Mouse (Mus musculus): ENCODE data around the gene Xylt2. TPM values are rescaled to one million over a fixed set of nuclear protein-coding genes. Genes with fewer than 3 reads are reported as not detected.
A peak's percentile ranks its signal among the peaks of the same experiment; 100 is the strongest.

Gene Xylt2
- total RNA-seq (2018; cell fraction: chromatin; rRNA removed): 100 to 1,000 TPM; 131 to 694 (median 376) TPM
- 100 to 1,000 TPM in 16 of 26 experiments, 10 to 100 TPM in 10; 58.5 to 226 (median 116) TPM for total RNA-seq (2018; cell fraction: cytosol; rRNA removed)
- 100 to 1,000 TPM; 141 to 673 (median 328) TPM for total RNA-seq (2018; cell fraction: nucleus; rRNA removed)
- 65.3 to 164 TPM (median 81.4 TPM) in 3 replicates for polyA plus RNA-seq (2018)

DNA sequence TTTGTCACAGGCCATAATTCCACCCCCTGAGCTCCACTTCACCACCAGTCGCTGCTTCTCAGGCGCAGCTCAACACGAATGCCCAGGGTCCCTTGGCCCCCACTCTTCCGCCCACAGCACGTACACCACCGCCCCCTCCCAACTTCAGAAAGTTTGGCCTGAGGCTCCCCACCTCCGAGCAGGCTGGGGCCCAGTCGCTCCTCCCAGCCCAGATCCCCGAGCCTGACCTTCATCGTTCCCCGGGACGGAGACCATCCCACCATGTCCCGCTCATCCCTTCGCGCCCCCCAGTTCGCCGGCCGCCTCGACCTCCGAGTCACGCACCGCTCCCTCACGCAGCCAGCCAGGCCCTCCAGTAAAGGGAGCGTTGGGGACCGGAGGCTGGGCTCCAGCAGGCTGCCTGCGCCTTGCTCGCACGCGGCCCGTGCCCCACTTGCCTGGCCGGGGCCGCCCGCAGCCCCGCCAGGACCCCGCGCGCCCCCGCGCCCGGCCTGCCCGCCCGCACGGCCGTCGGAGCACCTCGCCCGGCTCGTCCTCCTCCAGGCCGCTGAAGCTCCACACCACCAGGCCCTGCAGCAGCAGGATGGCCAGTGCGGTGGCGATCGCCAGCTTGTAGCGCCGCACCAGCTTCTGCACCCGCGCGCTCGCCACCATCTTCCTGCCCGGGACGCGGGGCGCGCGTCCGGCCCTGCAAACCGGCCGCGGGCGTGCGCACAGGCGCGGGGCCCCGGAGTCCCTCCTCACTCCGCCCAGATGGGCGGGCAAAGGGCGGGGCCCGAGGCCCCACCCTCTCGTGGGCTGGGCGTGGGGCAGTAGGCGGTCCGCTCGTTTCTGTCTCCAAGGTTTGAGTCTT is at the start of gene Xylt2:
Gene Xylt2, minus strand, starts transcription at position 762 of the 853 bp plus-strand sequence.
- peaks cover 1% of the 10 kb centered on the region; the same call in 1 of the 2 replicates for H3K36me3 ChIP-seq (ENCODE audit: inconsistent target)
- H3K27ac ChIP-seq: peak within 1 kb of the TSS; percentile 55
- WGBS (ENCODE audit: missing documents): under 1% methylated on average over 82 of the region's 82 CpGs
- peak within 1 kb of the TSS; percentile 77 for H3K4me3 ChIP-seq (ENCODE audit: inconsistent target)
- H3K79me2 ChIP-seq (ENCODE audit: inconsistent target): peaks cover 55% of the 10 kb centered on the region

DNA sequence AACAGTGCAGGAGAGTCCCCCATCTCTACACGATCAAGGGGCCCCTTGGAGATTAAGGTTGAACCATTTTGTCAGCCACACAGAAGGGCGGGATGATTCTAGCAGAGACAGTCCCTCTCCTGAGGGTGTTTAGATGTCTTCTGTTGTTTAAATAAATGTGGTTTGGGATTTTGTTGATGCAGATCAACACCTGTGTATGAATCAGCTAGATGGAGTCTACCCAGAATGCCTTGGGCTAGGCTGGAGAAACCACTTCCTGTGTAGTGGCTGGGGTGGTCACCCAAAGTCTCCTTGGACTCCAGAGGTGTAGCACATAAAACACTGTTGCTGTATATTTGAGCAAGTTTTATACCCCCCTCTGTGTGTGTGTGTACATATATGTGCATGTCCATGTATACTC is 41.9 kb upstream of the Xylt2 start:
- Histone ChIP-seq H3K79me2 (ENCODE audit: inconsistent target) (no peaks in the 10 kb centered on the region), H3K36me3 (ENCODE audit: inconsistent target) (no peaks in the 10 kb centered on the region), H3K27ac (no peak overlapping the region), H3K4me3 (ENCODE audit: inconsistent target) (no peak overlapping the region)
- whole genome bisulfite sequencing (ENCODE audit: missing documents): 76% methylated on average over 2 of the region's 2 CpGs

GRCm38 (mm10) chr11:94718113-94718909 is 41.0 kb upstream of the Xylt2 start:
- 80% methylated on average over 7 of the region's 7 CpGs for WGBS (ENCODE audit: missing documents)
- H3K36me3 ChIP-seq (ENCODE audit: inconsistent target): no peaks in the 10 kb centered on the region

DNA sequence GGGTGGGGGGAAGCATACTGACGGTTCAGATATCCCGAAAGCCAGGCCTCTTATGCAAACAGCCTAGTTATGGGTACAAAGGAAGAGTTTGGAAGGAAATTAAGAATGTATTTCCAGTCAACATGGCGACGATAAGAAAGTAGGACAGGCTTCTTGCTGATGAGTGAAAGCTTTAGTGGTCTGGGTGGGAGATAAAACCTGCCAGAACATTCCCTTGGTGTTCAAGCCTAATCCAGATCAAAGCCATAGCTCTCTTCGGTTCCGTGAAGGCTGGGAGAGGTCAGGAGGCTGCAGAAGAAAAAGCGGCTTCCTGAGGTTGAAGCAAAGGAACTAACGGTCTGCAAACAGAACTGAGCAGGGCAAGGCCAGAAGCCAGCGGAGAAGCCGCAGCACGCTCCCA is 39.9 kb upstream of the Xylt2 start:
- H3K36me3 ChIP-seq (ENCODE audit: inconsistent target): no peaks in the 10 kb centered on the region
- WGBS (ENCODE audit: missing documents): 88% methylated on average over 11 of the region's 11 CpGs
- no peak overlapping the region for H3K27ac ChIP-seq
- H3K4me3 ChIP-seq (ENCODE audit: inconsistent target): no peak overlapping the region
- H3K79me2 ChIP-seq (ENCODE audit: inconsistent target): no peaks in the 10 kb centered on the region

More at GRCm38 (mm10) chr11:94718113-94718909, 41.0 kb upstream of the Xylt2 start:
- Histone ChIP-seq H3K79me2 (ENCODE audit: inconsistent target) (no peaks in the 10 kb centered on the region), H3K4me3 (ENCODE audit: inconsistent target) (no peak overlapping the region), H3K27ac (no peak overlapping the region)

GRCm38 (mm10) chr11:94716754-94717153 is 39.4 kb upstream of the Xylt2 start:
- Histone ChIP-seq H3K4me3 (ENCODE audit: inconsistent target) (no peak overlapping the region), H3K36me3 (ENCODE audit: inconsistent target) (no peaks in the 10 kb centered on the region), H3K79me2 (ENCODE audit: inconsistent target) (no peaks in the 10 kb centered on the region), H3K27ac (no peak overlapping the region)
- 20% methylated on average over 9 of the region's 9 CpGs for WGBS (ENCODE audit: missing documents)

DNA sequence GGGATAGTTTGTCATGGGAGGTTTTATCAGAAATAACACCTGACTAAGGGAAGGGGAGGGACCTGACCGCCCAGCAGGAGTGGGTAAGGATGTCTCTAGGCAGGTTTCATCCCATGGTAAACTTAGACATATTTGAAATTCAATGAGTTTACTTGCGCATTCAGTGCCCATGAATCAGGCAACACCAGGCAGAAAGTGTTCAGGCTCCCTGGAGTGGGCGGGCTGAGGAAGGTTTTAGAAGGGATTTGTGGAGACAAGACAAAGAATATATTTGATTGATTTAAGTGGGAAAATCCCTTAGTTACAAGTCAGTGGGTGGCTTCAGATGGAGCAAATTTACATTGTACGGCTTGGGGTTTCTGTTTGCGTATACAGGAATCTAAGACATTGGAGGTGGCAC is 38.3 kb upstream of the Xylt2 start:
- 93% methylated on average over 5 of the region's 5 CpGs for WGBS (ENCODE audit: missing documents)
- Histone ChIP-seq H3K79me2 (ENCODE audit: inconsistent target) (no peaks in the 10 kb centered on the region), H3K36me3 (ENCODE audit: inconsistent target) (no peaks in the 10 kb centered on the region), H3K4me3 (ENCODE audit: inconsistent target) (no peak overlapping the region), H3K27ac (no peak overlapping the region)

DNA sequence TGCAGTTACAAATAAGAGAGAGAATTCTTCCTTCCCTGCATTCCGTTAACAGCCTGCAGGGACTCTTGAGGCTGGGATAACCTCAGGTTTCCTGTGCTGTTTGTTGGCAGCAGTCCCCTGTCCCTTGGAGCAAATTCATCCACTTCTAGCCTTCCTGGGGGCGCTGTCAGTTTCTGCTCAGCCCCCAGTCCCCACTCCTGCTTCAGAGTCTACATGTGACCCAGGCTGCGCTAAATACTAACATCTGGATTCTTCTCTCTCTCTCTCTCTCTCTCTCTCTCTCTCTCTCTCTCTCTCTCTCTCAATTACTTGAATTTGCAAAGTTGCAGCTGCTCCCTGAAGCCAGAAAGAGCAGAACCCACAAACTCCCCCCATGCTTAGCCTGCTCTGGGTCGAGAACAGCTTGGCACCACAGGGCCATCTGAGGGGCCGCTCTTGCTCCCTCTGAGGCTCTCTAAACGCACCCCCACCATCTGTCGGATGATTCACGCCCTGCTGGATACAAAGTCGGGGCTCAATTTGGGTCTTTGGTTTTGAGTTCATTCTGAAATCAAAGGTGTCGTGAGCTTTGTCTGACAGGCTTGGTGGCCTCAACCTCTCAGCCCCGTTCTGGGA is 36.0 kb upstream of the Xylt2 start:
- 66% methylated on average over 7 of the region's 11 CpGs for WGBS (ENCODE audit: missing documents)
- no peaks in the 10 kb centered on the region for H3K36me3 ChIP-seq (ENCODE audit: inconsistent target)
- H3K79me2 ChIP-seq (ENCODE audit: inconsistent target): no peaks in the 10 kb centered on the region
- no peak overlapping the region for H3K27ac ChIP-seq
- H3K4me3 ChIP-seq (ENCODE audit: inconsistent target): no peak overlapping the region

DNA sequence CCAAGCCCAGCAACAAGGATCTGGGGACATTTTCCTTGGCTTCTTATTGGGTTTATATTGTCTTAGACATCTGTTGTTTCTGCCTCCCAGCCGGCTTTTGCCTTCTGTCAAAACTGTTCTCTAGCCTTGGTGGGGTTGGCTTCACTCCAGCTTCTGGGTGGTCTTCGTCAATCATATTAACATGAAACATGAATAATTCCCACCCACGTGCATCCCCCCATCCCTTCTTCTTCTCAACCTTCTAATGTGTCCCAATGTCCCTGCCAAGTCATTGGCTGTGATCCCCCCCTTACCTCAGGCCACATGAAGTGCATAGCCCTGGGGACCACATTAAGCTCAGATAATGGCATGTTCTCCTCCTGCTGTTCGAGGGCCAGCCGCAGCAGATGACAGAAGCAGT is 27.2 kb upstream of the Xylt2 start, which contains the start of gene Gm11541:
Gene Gm11541, minus strand, starts transcription at position 28 of the 400 bp plus-strand sequence.
- H3K27ac ChIP-seq: peak within 1 kb of the TSS; percentile 63
- H3K79me2 ChIP-seq (ENCODE audit: inconsistent target): no peaks in the 10 kb centered on the region
- 92% methylated on average over 5 of the region's 5 CpGs for WGBS (ENCODE audit: missing documents)
- H3K36me3 ChIP-seq (ENCODE audit: inconsistent target): no peaks in the 10 kb centered on the region
- H3K4me3 ChIP-seq (ENCODE audit: inconsistent target): no peak within 1 kb of the TSS

DNA sequence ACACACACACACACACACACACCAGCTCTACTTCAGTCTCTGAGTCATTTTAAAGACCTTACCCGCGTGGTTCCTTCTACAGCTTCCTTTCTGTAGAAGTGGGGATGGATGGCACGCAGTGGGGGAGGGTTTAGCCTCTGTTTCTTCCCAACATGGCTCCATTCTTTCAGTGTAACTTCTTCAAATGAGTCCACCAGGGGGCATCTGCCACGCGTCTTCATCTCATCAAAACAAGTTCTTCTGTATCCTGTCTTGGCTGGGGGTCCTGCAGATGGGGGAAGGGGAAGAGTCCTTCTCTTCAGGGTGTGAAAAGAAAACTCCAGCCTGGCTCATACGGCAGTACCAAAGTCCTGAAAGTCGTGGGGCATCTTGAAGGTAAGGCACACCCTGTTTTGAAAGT is 26.7 kb upstream of the Xylt2 start:
- H3K79me2 ChIP-seq (ENCODE audit: inconsistent target): no peaks in the 10 kb centered on the region
- peak overlapping the region; percentile 63 for H3K27ac ChIP-seq
- no peak overlapping the region for H3K4me3 ChIP-seq (ENCODE audit: inconsistent target)
- no peaks in the 10 kb centered on the region for H3K36me3 ChIP-seq (ENCODE audit: inconsistent target)
- 47% methylated on average over 7 of the region's 7 CpGs for WGBS (ENCODE audit: missing documents)

DNA sequence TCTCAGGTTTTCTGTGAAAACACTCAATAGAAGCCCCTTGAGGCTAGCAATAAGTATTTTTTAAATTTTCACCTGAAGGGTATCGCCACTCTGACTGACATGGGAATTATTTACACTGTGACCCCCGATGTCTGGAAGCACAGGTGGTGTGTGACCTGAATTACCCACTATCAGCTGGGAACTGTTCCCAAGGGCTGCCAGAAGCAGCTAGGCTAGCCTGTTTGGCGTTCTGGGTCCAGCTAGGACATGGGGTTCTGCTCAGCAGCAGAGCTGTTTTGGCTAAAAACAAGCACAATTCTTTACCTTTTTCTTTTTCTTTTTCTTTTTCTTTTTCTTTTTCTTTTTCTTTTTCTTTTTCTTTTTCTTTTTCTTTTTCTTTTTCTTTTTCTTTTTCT is 24.9 kb upstream of the Xylt2 start:
- Histone ChIP-seq H3K79me2 (ENCODE audit: inconsistent target) (no peaks in the 10 kb centered on the region), H3K4me3 (ENCODE audit: inconsistent target) (no peak overlapping the region), H3K36me3 (ENCODE audit: inconsistent target) (no peaks in the 10 kb centered on the region), H3K27ac (no peak overlapping the region)
- WGBS (ENCODE audit: missing documents): 94% methylated on average over 3 of the region's 3 CpGs

DNA sequence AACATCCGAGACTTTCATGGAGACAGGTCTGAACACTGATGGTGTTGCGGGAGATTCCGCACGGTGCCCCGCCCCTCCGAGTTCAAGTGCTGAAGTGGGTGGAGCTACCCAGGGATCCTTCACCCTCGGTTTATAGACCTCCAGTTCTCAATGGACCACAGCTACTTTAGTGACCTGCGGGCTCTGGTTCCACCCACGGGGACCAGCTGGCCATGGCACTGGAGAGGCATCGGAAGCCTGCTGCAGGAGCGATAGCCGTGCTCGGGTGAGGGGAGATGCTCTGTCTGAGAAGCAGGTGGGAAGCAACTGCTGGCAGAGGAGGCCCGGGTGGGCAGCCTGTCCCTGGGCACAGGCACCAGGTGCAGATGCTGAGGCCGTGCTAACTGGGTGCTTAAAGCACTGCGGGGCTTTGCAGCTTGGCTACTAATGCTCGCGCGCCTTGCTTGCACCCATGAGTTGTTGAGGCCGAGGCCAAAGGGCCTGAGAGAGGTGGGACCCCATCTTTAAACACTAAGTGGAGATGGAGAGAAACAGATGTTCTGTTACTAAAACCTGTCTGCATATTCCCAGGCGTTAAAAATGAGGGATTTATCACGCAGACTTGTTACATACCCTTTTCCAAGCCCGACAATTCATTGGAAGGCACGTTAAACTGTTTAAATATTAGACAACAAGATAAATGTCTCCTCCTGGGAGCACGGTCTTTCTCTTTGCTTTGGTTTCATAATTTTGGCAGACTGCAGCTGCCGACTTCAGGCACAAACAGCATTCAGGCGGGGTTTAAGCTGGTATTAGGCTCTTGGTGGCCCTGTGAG is 24.3 kb upstream of the Xylt2 start:
- WGBS (ENCODE audit: missing documents): 88% methylated on average over 27 of the region's 27 CpGs
- no peak overlapping the region for H3K27ac ChIP-seq
- H3K4me3 ChIP-seq (ENCODE audit: inconsistent target): no peak overlapping the region
- H3K36me3 ChIP-seq (ENCODE audit: inconsistent target): no peaks in the 10 kb centered on the region
- no peaks in the 10 kb centered on the region for H3K79me2 ChIP-seq (ENCODE audit: inconsistent target)

GRCm38 (mm10) chr11:94699399-94699798 is 22.1 kb upstream of the Xylt2 start:
- Histone ChIP-seq H3K27ac (no peak overlapping the region), H3K79me2 (ENCODE audit: inconsistent target) (no peaks in the 10 kb centered on the region), H3K4me3 (ENCODE audit: inconsistent target) (no peak overlapping the region), H3K36me3 (ENCODE audit: inconsistent target) (no peaks in the 10 kb centered on the region)
- no CpG with 5 or more reads among the region's 3 CpGs for WGBS (ENCODE audit: missing documents)

DNA sequence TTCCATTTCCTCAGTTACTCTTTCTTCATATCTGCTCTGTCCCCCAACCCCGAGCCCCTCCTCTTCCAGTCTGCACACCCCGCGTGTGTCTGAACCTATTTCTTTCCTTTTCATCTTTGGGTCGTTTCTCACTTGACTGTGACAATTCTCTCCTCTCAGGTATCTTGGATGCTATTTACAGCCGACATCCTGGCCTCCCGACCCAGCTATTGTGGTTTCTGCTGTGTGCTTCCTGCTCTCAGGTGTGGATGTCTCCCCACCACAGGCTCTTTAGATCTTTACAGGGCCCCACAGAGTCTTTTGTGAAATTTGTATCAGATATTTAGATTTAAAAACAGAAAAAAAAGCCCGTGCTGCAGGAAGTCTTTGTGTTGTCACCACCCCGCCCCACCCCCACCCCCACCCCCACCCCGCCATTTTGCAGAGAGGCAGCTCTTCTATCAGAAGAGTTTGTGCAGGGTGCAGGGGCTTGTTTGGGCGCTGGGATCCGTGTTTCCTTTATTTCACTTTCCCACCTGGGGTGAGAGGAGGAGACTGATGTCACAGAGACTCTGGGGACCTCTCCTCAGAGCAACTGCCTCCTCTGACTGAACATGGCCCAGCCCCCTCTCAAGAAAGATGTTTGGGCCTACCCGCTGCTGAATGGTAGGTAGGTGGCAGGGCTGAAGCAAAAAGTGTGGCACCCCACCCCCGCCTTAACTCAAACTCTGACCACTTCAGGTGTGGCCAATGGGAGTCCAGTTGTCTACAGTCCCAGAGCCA is 20.6 kb upstream of the Xylt2 start:
- Histone ChIP-seq H3K27ac (no peak overlapping the region), H3K4me3 (ENCODE audit: inconsistent target) (no peak overlapping the region)
- 55% methylated on average over 13 of the region's 13 CpGs for WGBS (ENCODE audit: missing documents)

More for the DNA sequence above, 20.6 kb upstream of the Xylt2 start:
- H3K36me3 ChIP-seq (ENCODE audit: inconsistent target): no peaks in the 10 kb centered on the region
- H3K79me2 ChIP-seq (ENCODE audit: inconsistent target): no peaks in the 10 kb centered on the region
